Mouse (Mus musculus): ENCODE measurements at regions not wholly inside any gene's neighbourhood (a gene's known extent, or its start where the extent isn't known, plus 50 kb on each side); places are given as distances from the start of the nearest gene placed in this dataset.

DNA sequence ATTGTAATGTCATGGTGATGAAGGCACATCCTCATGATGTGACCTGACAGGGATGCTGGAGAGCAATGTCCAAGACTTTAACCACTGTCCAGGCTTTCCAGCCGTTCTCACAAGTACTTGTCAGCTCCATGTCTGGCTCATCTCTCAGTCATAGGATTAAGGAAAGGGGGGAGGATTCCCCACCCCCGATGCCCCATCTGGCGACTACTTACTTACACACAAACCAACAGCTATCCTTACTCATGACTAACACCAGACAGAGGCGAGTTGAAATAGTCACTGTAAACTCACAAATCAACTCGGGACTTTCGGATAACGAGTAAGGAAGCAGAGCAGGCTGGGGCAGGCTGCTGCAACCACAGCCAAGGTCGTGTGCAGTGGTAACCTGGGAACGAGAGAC is 149.5 kb upstream of the Irf2bp2 start:
- TF ChIP-seq CTCF (IDR thresholded peaks at IDR 0.05) = no peak
- no peak for TF ChIP-seq POLR2A (IDR thresholded peaks at IDR 0.05; ENCODE audit: insufficient read depth, low read depth, low read length)

All from heart, adult 2 months (tissue).